Mouse (Mus musculus) c-Kit-positive CD71-negative TER-119-negative erythroid progenitor cells, embryonic 14.5 days (primary cell): ENCODE data around the gene Ube2b.

Experiments
- DNase-seq: peaks from one replicate; pipeline ENCODE4 v3.0.0-alpha.2; 2013; ENCODE audit warnings: low read depth

Gene Ube2b

DNA sequence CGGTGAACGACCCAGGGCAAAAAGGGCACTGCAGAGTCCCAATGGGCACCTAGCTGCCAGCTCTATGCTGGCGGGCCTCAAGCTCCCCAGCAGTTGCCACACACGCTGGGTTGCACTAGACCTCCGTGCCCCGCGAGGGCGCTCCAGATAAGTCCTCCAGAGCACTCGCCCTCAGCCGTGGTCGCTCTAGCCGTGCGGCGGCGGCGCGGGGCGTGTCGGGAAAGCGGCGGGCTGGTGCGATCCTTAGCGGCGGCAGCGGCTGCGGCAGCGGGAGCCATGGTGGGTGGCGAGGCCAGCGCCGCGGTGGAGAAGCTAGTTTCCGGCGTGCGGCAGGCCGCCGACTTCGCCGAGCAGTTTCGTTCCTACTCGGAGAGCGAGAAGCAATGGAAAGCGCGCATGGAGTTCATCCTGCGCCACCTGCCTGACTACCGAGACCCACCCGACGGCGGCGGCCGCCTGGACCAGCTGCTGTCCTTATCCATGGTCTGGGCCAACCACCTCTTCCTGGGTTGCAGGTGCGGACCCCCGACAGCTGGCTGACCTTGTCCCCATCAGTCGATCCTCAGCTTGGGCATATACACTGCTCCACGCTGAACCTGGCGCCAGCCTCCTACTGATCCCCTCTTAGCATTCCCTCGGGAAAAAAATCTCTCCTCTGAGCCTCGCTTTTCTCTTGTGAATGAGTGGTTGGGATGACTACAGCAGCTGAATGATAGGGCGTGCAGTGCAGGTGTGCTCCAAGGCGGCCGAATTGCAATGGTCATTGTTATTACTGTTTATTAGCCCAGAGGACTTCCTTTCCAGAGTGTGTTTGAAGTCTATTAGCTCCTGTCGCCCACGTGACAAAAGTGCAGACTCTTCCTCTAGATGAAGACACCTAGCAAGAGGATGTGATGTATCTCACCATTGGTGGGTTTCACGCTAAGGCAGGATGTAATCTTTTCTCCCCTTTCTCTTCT, 32.8 kb downstream of the Ube2b start, which contains the start of gene Cdkn2aipnl:
Cdkn2aipnl (plus strand) TSS at position 219 of the 959 bp plus-strand sequence.
- DNase-seq, result peak; percentile 96

DNA sequence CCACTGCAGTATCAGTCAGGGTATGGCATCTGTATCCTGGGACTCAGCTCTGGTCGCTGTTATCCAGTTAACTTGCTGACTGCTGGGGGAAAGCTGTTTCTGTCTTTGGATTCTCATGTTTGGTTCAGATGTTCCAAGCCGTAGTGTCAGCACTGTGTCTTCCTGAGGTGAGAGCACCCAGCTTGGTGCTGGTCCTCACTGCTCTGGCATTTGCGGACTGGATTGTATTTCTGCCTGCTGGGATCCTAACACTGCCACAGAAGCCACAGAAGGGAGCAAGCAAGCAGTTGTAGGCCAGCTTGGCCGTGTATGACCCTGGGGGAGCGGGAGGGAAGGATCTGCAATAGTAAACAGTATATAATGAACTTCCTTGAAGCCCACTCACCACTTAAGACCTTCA, 33.9 kb downstream of the Ube2b start:
- DNase-seq, result no peak

DNA sequence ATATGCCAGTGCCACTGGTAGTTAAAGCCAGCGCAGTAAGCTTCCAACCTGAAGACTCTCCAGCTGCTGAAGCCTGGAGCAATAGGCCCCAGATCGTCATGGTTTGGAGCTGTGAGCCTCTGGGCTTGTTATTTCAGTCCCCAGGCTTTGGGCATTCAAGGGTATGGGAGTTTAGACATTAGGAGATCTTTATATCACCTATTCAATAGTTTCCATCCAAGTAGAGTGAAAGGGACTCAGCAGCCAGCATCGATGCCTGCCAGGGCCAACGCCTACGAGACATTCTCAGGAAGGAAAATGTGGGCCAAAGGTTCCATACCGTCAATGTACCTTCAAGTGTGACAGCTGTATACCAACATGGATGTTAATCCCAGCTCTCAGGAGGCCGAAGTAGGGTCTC, 38.3 kb downstream of the Ube2b start:
- DNase-seq, result no peak

DNA sequence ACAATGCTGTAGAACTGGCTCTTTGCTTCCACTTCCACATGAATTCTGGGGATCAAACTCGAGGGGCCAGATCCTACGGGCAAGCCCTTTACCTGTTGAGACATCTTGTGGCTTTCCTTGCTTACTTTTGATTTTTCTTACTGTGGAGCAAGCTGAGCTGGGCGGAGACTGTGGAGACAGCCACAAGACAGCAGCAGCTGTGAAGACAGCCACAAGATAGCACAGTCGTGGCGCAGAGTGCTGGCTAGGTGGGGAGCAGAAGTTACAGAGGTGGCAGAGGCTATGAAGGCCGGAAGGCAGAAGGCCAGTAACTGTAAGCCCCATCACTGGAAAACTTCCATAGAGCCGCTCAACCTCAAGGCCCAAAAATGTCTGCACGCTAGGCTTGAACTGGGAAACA, 38.8 kb downstream of the Ube2b start:
- no peak for DNase-seq

DNA sequence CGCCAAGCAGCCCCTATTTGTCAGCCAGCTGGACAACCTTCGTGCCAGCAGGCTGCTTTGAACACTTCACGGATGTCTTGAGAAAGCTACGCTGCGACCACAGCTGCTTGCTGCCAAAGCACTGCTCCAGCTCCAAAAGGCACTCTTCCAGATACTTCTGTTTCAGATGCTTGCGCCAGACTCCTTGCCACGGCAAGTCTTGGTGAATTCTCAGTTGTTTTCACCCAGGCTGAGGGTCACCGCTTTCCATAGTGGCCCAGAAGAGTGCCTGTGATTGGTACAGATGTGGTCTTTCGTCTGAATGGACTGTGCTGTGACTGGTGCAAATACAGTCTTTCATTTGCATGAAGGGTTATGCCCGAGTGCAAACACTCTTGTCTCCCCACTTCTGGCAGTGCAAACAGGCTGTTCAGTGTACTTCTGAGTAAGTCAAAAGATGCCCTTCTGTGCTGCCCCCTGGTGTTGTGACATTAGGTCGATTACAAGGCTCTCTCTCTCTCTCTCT, 39.5 kb downstream of the Ube2b start:
- DNase-seq, result no peak

DNA sequence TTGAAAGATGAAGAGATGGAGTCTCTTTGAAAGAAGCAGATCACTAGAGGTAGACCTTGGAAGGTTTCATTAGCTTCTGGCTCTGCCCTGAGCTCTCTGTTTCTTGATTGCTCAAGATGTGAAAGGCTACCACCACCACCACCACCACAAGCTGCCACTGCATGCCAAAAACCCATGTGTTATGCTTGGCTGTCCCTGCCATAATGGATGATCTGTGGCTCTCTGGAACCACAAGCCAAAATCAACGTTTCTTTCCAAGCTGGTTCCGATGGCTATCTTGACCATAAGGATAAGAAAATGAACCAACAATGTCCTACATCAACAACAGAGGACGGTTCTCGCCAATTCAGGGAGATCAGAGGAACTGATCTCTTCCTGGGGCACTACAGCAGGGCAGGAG, 40.5 kb downstream of the Ube2b start:
- DNase-seq, result no peak

DNA sequence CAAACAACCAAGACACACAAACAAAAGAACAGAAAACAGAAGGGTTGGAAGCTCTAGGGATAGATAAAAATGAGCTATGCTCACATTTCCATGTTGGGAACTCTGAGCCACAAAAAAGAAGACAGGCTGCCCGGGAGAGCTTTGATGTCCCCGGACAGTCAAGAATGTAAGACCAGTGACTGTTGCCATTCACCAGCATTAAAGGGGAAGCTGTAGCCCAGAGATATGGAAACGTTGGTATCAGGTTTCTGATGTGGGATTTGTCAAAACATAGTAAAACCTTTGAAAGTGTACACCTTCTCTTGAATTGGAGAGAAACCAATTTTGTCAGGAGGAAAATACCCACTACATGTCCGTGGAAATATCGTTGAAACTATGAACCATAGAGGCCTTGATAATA, 41.1 kb downstream of the Ube2b start:
- DNase-seq, result no peak

DNA sequence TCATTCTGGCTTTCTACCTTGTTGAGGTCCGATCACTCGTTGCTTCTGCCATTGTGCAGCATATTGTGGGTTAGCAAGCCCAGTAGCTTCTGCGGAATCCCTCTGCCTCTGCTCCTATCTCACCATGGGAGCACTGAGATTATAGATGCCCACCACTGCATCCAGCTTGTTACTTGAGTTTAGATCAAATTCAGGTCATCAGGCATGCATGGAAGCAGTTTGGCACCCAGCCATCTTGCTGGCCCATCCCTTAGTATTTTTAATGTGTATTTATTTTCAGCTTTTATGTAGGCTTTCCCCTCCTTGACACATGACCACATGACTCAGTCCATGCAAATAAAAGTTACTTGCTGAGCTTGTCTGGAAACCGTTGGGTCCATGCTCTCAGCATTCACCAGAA, 42.8 kb downstream of the Ube2b start:
- no peak for DNase-seq

DNA sequence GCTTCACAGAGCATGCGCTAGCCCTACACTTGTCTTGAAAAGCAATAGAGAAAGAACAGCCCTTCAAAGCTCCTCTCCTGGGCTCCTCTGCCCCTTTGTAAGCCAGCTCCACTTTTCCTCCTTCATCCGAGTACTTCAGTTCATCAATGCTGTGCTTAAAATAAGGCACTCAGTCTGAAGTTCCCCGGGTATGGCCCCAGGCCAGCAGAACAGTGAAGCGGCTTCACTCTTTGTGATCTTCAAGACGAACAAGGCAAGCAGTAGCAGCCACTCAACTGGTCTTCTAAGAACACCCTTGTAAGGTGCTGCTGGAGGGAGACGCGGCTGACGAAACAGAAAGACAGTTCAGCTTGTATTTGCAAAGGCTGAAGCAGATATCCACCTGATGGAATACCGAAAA, 44.5 kb downstream of the Ube2b start:
- DNase-seq, result no peak

DNA sequence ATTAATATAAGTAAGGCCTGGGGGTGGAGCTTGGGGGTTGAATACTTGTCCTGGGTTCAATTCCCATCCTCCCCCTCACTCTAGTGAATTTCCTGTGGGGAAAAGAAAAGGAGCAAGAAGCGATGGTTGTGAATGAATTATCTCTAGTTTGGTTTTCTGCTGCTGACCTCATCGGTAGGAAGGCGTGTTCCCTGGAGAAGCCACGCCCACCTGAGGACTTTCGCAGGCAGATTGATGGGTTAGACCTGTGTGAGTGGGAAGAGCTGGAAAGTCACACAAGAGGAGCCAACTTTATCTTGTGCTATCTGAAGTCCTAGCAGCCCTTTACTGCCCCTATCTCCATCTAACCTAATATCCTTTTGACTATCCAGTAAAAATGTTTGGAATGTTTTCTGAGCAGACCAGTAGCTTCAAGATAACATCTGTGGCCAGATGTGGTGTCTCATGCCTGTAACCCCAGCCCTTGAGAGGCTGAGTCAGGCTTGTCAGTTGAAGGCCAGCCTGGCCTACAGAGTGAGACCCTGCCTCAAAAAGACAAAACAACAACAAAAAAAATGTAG, 48.6 kb downstream of the Ube2b start:
- no peak for DNase-seq

DNA sequence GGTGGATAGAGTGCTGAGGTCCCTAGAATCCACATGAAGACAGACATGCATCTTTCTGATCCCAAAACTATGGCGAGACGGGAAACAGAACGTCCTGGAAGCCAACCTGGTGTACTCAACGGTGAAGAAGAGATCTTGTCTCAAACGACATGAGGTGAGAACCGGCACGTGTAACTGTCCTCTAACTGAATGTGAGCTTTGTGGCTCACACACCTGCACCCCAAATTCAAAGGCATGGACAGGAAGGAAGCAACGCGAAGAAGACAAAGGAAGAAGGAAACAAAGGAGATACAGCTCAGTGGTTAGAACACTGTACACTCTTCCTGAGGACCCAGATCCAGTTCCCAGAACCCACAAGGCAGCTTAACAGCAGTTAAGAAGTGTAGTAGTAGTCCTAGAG, 50.6 kb downstream of the Ube2b start:
- no peak for DNase-seq

DNA sequence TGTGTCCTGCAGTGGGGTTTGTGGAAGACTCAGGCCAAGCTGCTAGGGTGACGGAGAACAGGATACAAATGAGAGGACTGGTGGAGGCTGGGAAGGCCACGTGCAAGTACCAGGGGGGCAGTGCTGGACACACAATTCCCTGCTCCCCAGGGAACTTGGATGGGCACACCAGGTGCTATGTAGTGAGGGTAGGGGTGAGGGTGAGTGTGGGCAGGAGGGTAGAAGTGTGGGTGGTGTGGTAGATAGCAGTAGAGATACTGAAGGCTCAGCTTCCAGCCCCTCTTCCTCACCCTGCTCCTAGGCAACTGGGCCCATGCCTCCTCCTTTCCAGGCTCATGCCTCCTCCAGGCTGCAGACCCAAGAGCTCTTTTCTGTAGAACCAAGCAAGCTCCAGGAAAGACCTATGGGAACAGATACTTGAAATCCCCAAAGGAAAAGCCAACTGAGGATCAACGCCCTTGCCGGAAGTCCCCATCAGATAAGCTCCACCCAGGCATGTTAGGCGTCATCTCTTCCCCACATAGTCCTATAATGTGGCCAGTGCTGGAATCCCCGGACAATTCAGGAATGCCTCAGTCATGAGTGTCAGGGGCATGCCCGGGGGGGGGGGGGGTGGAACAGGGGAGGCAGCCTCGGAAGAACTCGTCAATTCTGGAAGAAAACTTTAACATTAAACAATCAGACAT, 51.3 kb downstream of the Ube2b start:
- DNase-seq, result no peak

DNA sequence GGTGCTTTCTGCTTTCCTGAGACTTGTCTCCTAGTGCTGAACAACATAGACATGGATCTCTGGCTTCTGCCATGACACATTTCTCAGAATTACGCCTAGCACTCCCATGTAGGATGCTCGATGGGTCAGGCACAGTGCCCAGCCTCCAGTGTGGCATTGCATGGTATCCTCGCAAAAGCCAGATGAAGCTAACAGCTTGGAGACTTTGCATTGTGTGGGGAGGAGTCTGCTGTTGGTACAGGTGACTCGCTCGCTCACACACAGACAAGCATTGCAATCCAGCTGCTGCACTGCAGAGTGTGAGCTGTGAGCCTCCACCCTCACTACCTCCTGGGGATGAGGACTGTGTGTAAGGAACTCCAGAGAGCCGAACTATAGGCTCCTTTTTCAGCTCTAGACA, 54.4 kb downstream of the Ube2b start:
- DNase-seq, result no peak

DNA sequence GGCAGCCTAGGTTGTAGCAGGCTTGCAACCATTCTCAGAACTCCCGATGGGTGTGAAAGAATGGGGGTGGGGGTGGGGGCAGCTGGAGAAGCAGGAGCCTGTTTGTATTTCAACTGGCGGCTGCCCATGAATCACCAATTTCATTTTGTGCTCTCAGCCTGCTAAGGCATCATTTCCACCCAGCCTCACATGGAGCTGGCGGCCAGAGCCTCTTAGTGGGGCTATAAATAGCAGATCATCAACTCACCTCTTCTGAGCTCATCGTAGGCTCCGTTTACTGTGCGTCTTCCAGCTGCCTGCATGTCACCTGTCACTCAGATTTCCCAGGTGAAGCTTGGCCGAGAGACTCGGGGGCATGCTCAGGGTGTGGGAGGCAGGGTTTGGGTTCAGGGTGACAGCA, 55.0 kb downstream of the Ube2b start:
- no peak for DNase-seq

DNA sequence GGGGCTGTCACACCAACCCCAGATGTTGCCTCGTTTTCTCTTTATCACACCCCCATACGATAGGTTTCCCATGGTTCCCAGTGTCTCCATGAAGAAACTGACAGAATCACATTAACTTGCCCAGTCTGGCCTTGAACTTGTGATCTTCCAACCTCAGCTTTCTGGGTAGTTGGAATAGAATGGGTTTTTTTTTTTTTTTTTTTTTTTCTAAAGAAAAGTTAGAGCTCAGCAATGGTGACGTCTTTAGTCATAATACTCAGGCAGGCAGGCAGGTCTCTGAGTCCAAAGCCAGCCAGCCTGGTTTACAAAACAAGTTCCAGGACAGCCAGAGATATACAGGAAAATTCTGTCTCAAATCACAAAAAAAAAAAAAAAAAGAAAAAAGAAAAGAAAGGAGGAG, 56.3 kb downstream of the Ube2b start:
- DNase-seq, result no peak

DNA sequence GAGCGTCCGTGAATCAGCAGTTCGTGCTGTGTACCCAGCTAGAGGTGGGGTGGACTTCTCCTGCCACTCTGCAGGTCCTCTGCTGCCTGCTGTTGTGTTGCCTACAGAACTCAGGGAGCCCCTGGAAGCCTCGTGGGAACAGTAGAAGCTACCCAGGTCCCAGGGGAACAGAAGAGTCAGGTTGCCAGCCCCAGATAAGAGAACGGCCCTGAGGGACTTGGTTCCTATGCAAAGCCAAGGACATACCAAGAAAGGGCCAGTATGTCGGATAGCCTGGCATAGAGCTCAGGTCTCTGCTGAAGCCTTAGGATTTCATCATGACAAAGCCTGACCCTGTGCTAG, 57.1 kb downstream of the Ube2b start:
- DNase-seq, result no peak

DNA sequence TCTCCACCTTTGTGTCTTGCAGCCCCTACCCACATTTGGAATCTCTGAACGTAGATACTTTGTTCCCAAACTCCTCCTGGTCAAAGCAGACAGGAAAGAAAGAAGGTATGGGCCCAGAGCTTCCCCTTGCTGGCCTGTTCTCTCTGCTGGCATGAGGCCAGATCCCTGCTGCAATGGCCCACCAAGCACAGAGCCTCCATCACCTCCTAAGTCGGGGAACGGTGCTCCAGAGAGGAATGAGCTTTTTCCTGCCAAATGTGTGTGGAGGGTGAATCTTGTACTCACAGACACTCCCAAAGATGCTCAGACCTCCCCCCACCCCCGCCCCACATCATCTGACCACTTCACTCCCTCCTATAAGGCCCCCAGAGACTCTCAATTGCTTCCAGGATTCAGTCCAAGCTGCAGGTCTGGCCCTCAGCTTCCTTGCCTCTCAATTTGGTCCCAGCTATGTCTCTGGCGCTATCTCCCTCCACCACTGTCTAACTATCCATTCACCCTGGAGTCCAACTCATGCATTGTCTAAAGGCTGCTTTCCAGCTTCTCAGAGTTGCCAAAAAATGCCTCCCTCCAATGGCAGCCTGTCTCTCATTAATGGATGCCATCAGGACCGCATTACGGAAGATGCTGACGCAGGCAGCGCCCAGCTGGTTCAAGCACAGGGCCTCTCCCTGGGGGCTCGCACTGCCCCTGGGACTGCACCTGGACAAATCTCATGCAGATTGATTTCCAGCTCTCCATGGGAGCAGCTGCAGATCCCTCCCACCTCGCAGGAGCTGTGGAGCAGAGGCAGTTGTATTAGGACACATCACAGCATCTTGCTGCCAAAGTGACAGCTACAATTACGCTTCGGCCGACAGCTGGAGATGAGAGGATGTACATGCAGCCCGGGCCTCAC, 57.7 kb downstream of the Ube2b start:
- no peak for DNase-seq

DNA sequence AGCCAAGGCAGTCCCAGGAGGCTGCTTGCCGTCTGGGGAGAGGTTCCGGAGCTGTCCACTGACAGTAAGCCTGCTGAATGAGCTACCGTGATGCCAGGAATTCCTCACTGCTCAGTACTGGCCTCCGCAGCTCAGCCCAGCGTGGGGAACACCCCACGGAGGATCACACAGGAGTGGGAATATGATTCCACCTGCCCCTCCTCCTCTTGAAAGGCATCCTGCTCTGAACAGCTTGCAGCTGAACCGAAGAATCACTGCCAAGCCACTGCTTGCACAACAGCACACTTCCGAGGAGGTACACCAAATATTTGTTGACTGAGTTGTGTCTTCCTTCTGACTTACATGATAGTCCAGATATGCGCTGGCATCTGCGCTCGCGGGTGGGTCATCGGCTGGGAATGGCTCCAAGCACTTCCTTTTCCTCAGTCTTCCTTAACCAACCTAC, 60.0 kb downstream of the Ube2b start:
- DNase-seq, result no peak

DNA sequence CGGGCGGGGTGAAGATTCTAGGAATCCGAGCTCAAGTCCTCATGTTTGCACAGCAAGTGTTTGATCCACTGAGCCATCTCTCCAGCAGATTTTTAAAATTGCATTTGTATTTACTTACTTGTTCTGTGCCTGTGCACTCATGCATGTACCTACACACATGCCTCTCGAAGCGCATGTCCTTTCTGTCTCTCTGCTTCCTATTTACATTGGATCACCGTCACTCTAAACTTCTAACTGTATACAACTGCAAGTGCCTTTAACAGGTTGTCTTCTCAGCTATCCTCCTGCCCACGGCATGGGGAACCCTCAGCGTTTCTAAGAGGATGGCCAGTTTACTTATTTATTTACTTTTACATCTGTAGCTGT, 61.0 kb downstream of the Ube2b start:
- DNase-seq, result no peak

DNA sequence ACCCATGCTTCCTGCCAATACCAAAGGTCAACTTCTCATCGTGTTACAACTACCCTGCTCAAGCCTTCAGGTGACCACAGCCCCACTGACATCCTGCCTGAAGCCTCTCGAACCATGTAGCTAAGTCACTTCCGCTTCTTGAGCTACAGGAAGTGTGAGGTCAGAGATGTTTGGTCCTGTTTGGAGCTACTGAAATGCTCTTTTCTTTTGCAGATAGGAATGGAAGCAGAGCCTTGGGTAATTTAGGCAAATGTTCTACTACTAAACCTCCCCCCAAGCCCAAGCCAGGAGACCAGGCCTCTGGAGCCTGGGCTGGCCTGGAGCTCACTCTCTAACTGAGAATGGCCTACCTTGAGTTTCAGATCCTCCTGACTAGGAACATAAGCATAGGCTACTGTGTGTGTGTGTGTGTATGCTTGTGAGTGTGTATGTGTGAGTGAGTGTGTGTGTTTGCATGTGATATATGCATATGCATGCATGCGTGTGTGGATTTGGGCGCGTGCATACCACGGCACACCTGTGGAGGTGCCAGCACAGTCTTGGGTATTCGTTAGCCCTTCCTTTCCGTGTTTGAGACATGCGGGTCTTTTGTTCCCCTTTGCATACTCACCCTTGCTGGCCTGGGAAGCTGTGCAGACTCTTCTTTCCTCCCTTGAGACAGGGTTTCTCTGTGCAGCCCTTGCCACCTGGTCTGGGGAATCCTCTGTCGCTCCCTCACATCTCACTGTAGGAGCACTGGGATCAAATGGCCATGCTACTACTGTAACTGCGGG, 61.6 kb downstream of the Ube2b start:
- DNase-seq, result no peak

DNA sequence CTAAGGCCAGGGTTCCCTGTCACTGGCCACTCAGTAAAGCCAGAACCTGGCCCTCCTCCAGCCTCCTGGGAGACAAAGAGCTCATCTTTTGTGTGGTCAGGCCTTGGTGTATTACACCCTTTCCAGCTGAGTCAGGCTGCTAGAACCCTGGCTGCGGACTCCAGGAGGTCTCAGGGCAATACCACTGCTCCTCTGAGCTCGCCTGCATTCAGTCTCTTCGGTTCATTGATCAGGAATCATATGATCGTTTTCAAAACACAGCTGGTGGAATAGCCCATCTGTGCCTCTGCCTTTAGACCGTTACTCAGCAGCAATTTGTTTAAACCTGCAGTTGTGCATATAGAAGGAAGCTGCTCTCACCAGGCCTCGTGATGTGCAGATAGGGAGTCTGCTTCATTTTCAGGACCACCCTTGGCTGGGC, 63.2 kb downstream of the Ube2b start:
- DNase-seq, result no peak
